Mouse (Mus musculus): ENCODE data around the gene Rad51ap2.

The Rad51ap2 gene

GRCm38 (mm10) chr12:11455549-11456194 lies at the start of gene Rad51ap2:
Rad51ap2 (plus strand) TSS chr12:11456079.
- DNase-seq: peak; percentile 82 to 85

GRCm38 (mm10) chr12:11407679-11408078 lies 48.2 kb upstream of the Rad51ap2 start:
- DNase-seq: no peak

GRCm38 (mm10) chr12:11418112-11418511 lies 37.8 kb upstream of the Rad51ap2 start:
- no peak for DNase-seq

- no peak for DNase-seq
These were observed 28.5 kb upstream of the Rad51ap2 start for GRCm38 (mm10) chr12:11427396-11427795.

GRCm38 (mm10) chr12:11433126-11433525 lies 22.8 kb upstream of the Rad51ap2 start:
- no peak for DNase-seq

- no peak for DNase-seq
These were observed 22.2 kb upstream of the Rad51ap2 start for GRCm38 (mm10) chr12:11433716-11434115.

GRCm38 (mm10) chr12:11434446-11434845 lies 21.4 kb upstream of the Rad51ap2 start:
- no peak for DNase-seq

- no peak for DNase-seq
These were observed 20.4 kb upstream of the Rad51ap2 start for GRCm38 (mm10) chr12:11435246-11436022.

GRCm38 (mm10) chr12:11436023-11436350 lies 19.9 kb upstream of the Rad51ap2 start:
- DNase-seq: no peak

GRCm38 (mm10) chr12:11436497-11437265 lies 19.2 kb upstream of the Rad51ap2 start, which contains the start of gene Vsnl1:
Vsnl1 (minus strand) TSS chr12:11436613.
- DNase-seq: peak; percentile 53 to 56

GRCm38 (mm10) chr12:11437266-11437906 lies 18.5 kb upstream of the Rad51ap2 start:
- peak; percentile 51 to 65 for DNase-seq

- DNase-seq: no peak
These were observed 17.9 kb upstream of the Rad51ap2 start for GRCm38 (mm10) chr12:11437907-11438447.

GRCm38 (mm10) chr12:11454146-11454545 lies 1.7 kb upstream of the Rad51ap2 start:
- DNase-seq: no peak

- no peak for DNase-seq
These were observed 334 bp downstream of the Rad51ap2 start for GRCm38 (mm10) chr12:11456213-11456612.

- no peak for DNase-seq
These were observed 753 bp downstream of the Rad51ap2 start for GRCm38 (mm10) chr12:11456632-11457031.
